Mouse (Mus musculus) left cerebral cortex, adult 8-10 months (tissue): ENCODE results near the gene Fbxo21. TPM values are rescaled to one million over a fixed set of nuclear protein-coding genes. Genes with fewer than 3 reads are reported as not detected.

Experiments used
- DNase-seq, 2 experiments: peaks; one replicate each; pipeline ENCODE4 v3.0.0; 2022; ENCODE audit warnings: low spot score in 2 of 2
- total RNA-seq, 4 experiments: library from RNA; stranded (reverse); gene quantifications; 2 replicates each; pipeline ENCODE4 v1.2.4; 2022

Gene Fbxo21
- total RNA-seq, 4 experiments from 2014 or later, result 115 to 125 (median 123) TPM

DNA sequence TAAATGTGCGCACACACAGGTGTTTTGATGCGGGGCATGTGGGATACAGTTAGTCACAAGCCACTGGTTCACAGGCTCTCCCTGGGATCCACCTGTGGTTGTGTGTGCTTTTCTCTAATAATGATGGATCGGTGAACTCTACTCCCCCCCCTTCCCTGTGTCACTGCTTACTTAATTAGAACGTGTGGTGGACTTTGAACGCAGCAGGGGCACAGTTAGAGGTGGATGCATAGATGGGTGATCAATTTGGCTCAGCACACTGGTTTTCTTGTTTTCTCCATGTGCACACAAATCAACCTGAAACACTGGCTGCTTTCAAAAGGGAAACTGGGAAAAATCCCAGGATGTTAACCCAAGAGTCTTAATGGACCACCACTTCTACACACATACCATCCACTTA, 2.6 kb downstream of the Fbxo21 start:
- no peak for DNase-seq

DNA sequence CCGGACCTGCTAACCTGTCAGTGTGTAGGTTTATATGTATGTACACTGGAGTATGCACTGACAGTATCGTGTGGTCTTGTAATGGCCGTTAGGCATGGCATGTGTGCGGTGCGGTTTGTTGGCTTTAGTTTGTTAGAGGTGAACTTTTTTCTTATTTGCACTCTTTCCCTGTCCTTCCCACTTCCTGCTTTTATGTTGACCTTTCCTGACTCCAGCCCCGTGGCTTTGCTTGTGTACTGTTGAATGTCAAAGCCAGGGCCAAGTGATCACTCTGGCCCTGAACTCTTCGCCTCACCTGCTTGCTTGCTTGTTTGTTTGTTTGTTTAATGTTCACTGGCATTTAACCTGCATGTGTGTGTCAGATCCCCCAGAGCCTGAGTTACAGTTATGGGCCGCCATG, 4.4 kb downstream of the Fbxo21 start:
- DNase-seq, result no peak

DNA sequence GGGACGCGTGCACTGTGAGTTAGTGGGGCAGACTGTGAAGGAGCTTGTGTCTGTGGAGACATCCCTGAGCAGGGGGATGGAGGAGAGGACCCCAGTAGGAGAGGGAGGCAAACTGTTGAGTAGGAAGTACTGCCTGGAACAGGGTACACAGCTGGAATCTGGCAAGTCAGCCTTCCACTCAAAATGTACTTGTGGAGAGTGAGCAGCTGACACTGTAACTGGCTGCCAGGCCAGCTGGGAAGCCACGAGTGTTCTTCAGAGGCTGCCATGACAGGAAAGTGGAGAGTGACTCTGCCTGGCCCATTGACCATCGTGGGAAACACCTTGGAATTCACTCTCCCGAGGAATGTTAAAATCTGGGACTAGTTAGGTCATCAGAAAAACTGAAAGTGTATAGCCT, 5.4 kb downstream of the Fbxo21 start:
- no peak for DNase-seq

DNA sequence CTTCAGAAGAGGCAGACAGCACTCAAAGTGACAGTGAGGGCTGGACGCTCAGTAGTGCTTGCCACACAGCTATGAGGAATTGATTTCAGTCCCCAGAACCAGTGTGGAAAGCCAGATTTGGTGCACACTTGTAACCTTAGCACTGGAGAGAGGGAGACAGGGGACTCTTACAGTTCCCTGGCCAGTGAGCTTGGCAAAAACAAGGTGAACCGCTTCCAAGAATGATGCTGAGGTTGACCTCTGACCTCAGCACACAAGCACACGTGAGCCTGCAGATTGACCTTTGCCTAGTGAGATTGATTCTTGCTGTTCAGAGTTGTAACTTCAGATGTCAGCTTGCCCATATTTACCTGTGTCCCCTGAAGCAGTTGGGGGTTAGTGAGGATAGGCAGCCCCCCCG, 9.8 kb downstream of the Fbxo21 start:
- no peak for DNase-seq

DNA sequence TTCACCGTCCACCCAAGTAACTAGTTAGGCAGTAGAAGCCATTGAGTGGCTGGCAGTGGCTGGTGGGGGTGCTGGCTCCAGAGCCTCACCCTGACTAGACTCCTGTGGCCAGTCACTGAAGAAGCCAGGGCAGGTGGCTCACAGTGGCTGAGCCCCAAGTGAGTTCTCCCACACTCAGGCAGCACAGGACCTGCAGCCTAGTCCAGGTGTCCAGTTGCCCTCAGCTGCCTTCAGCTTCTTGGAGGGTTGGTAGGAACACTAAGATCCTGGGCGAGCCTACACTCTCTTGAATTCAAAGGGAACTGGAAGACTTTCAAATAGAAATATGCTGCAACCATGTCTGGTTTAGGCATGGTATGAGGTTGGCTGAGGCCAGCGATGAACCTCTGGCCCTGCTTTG, 11.4 kb downstream of the Fbxo21 start:
- DNase-seq, result no peak

DNA sequence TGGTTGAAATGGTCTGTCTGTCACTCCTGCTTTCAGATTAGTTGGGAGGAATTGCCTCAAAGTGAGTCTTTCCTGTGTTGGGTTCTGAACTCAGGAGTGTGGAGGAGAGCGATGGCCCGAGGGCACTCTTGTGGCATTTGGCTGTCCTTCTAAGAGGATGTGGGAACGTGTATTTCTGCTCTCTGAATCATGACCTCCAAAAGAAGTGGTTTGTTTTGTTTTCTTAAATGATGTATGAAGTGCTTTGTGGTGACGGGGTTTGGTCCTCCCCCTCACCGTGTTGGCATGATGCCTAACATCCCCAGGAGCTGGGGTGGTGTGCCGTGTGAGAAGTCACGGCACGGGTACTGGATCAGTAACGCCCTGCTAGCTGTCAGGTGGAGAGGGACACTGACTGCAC, 11.8 kb downstream of the Fbxo21 start:
- DNase-seq, result no peak

DNA sequence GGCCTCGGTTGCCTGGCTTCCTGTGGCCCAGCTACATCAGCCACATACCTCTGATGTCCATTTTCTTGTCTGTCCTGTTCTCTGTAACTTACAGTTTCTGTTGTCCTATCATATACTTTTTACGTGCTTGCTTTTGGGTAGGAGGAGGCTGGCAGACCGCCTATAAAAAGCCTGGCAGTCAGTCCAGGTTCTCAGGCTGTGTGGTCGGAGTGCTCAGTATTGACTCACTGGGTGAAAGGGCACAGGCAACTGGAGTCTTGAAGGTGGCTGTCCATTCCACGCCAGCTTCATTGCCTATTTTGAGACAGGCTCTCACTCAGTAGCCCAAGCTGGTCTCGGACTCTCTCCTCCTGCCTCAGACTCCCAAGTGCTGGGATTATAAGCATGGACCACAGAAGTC, 13.2 kb downstream of the Fbxo21 start:
- DNase-seq, result no peak

DNA sequence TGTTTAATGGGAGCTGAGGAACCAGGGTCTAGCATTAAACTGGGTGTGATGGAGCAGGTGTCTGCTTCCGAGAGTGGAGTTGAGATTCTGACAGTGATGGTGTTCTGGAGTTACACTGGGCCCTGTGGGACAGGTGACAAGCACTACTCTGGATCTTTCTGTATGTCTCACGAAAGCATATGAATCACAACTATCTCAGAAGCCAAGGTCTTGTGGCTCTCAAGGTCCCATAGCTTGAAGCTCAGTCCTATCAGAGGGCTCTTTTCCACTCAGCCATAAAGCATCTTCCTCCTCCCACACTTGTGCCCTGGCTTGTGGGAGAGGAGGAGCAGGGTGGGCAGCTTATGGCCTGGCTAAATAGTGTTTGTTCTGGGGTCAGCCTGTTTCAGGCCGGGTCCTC, 14.4 kb downstream of the Fbxo21 start:
- DNase-seq, result no peak

DNA sequence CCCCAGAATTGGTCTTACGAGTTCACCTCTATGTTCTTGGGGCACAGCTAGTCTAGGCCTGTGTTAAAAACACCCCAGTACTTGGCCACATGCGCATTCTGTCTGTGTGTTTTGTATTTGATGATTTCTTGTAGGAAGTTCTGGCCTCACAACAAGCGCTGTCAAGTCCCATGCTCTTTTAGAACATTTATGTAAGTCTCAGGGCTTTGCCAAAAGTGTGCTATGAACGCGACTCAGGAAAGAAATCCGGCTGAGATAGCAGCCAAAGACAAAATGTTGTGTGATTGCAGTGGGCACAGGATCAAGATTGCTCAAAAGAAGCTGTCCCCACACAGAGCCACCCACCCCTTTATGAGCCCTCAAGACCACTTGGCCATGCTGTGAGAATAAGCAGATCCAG, 17.0 kb downstream of the Fbxo21 start:
- DNase-seq, result peak in 1 of 2 experiments; percentile 51

DNA sequence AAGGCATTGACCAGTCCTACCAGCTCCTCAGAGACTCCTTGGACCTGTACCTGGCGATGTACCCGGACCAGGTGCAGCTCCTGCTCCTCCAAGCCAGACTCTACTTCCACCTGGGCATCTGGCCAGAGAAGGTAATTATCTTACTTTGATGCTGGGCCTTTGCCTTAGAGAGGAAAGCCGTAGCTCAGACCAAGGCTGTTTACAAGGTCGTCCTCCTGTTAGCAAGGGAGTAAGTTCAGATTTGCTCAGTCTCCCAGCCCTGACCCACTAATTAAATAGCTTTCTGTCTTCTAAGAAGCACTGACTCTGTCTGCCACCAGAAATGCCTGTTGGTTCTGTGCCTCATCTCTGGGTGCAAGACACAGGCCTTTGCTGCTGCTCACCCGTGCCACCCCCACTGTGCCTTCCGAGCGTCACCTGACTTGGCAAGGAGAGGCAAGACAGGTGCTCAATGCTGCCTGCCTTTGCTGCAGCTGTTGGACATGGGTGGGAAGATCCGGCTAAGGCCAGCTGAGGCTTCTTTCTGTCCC, 18.9 kb downstream of the Fbxo21 start:
- DNase-seq, result no peak

DNA sequence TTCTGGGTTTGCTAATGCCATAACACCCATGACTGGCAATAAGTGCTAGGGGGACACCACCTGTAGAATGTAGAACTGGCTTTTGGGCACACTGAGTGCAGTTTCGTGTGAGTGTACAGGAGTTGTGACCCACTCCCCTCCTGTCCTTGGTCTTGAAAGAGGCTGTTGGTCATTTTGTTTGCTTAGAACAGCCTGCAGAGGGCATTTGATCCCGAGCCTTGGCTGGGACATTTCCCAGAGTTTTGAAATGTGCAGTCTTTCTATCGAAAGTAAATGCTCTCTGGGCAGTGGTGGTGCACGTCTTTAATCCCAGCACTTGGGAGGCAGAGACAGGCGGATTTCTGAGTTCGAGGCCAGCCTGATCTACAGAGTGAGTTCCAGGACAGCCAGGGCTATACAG, 19.4 kb downstream of the Fbxo21 start:
- no peak for DNase-seq

DNA sequence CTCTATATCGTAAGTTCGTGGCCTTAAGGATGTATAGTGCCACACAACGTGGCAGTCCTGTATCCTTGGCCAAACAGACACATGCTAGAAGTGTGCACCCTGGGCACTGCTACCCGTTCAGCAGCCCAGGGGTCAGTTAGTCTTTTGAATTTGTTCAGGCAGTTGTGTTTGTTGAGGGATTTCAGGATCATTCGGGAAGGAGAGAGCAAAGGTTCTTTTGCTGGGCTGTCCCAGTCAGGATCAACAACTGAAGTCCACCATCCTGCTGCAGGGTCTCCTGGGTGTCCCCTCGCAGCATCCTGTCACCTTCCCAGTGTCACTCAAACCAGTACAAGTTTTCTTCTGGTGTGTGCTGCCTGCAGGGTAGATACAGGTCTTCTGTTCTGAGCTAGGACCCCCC, 20.1 kb downstream of the Fbxo21 start:
- no peak for DNase-seq

DNA sequence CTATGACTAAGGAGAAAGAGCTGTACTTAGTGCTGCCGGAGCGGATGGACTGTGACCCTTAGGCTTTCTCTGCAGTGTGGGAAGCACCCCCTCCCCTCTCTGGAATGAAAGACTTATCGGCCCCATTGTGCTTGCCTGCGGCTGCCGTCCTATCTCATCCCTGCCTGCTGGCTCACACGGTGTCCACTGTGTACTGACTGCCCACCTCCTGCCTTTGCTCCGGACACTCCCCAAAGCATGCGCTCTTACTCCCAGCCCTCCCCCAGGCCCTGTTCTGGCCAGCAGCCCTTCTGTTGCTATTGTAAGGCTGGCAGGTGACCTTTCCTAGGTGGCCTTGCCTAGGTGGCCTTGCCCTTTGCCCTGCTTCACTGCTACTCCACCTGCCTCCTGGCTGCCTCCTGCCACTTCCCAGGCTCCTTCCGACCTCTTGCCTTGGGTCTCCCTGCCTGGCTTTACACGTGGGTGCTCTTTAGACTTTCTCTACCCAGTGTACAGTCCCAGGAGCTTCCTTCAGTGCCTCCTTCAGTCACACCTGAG, 21.0 kb downstream of the Fbxo21 start:
- DNase-seq, result no peak

DNA sequence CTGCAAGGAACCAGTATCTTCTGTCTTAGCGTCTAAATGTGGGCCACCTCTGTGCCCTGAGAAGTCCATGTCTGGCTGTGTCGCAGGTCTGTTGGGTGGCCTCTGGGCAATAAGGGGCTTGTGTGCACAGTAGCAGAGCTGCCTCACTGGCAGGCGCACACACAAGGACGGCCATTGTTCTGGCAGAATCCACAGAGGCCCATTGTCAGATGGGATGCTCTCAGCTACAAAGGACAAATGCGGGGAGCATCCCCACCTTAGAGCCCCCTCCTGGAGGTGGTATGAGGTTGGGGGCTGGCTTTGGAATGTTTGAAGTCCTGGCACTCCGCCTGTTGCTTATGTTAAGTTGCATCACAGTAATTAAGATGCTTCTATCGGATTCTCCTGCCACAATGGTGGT, 22.5 kb downstream of the Fbxo21 start:
- DNase-seq, result no peak

DNA sequence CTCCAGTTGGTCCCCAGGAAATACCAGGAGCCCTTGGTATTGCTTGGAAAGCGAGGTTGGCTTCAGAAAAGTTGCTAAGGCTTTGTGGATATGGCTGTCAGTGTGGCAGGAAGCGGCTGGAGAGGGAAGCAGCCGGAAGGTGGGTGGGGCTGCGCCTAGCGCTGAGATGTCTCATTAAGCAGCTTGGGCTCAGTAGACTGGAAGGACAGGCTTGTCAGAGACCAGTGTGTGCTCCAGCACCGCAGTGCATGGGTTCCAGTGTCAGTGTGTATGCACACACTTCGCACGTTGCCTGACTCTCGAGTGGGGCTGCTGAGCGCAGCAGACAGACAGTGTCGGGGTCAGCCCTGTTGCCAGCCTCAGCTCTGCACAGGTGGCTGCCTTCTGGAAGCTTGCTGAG, 23.1 kb downstream of the Fbxo21 start:
- peak in 1 of 2 experiments; percentile 64 for DNase-seq

DNA sequence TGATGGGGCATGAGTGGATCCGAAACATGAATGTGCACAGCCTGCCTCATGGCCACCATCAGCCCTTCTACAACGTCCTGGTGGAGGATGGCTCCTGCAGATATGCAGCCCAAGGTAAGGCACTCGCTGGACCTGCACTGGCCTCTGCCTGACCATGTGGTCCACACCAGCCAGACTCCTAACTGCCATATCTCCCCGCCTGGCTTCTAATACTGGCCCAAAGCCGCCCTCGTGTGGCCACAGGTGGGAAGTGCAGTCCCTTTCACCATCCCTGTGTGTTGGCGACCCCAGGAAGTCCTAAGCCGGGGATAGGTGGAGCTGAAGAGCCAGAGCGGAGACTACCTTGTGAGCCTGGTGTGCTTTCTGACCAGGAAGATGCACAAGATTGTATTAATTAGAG, 25.5 kb downstream of the Fbxo21 start:
- DNase-seq, result peak in 1 of 2 experiments; percentile 71

DNA sequence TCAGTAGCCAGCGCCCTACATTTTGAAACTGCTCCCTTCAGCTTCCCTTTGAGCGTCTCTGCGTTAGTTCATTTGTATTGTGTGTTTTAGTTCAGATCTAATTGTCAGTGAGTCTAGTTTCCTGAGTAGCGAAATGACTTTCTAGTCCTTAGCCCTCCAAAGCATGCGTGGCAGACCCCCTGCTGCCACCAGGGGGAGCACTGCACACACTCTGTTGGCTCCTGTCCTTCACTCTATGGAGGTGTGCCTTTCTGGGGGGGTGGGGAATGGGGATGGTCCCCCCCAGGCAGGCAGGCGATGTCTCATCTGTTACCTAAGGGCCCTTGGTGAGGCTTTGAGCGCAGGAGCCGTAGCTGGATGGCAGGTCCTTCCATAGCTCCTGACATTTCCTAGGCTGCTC, 28.1 kb downstream of the Fbxo21 start:
- no peak for DNase-seq

DNA sequence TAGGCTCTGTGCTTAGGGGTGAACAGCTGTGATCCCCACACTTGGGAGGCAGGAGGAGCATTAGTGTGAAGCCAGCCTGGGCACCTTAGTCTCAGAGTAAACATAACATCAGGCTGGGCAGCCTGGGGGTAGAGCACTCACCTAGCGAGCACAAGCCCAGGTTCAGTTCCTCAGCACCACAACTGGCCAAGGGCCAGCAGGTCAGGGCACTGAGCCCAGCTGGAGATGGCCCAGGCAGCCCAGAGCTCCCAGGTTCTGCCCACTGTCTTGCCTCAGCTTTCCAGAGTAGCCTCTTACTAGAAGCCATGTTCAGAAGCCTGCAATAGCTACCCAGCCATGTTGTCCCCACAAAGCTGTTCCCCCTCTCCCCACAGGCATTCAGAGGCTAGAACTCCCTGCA, 29.2 kb downstream of the Fbxo21 start:
- DNase-seq, result no peak

DNA sequence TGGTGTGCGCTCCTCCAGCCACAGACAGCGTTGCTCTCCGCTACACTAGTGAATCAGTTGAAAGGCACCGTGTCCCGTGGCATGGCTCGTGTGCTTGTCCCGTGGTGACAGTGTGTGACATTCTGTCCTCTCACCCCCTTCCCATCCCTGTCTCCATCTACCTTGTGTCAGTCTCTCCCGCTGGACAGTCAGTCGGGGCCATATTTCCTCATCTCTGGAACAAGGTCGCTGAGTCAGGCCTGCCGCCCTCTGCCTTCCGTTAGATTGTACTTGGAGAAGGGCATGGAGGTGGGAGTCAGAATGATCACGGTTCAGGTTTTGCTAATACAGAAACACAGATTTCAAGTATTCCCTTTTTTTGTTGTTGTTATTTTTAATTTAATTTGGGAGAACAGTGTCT, 31.8 kb downstream of the Fbxo21 start:
- no peak for DNase-seq

DNA sequence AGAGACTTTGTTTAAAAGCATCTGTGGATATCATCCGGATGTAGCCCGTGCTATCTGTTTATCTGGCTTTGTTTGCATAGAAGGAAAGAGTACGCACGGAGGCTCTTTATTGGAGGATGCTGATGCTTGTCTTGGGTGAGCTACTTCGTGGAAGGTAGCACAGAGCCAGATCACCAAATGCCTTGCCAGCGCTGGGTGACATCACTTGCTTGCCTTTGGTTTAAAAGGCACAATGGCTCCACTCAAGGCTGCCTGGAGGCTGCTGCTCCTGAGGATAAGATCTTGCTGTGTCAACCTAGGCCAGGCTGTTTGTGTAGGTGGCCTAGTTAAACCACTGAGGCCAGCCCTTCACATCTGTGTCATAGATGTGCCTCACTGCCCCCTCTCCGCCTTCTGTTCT, 34.3 kb downstream of the Fbxo21 start:
- peak in 1 of 2 experiments; percentile 13 for DNase-seq

DNA sequence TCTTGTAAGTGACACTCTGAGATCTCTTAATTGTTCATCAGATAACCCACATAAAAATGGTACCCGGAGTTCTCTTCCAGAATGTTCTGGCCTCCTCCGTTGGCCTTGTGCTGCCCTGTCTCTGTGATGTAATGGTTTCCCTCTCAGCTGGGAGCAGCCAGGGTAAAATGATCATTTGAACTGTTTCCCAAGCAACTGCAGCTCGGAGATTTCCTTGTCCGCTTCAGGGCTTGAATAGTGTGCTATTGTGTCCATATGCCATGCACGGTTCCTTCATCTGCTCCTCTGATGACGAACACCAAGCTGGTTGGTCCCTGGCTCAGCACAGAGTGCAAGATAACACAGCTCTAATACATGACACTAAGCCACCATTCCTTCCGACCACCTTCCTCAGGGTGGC, 35.3 kb downstream of the Fbxo21 start:
- DNase-seq, result no peak

DNA sequence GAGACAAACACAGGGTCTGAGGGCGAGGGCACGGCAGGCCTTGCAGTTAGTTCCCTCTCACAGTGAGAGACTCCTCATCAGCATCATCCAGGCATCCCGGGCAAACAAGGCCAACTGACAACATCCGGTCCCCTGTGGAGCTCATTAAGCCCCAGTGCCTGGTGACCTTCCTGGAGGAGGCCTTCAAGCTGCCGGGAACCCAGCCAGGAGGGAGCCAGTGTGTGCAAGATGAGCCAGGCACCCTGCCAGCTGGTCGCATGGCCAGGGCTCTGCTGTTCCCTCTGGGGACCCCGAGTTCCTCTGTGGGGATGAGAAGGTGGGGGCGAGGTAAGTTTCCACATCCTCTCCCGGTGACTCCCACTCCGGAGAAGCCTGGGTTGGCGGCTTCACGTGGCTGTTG, 38.5 kb downstream of the Fbxo21 start:
- peak in 1 of 2 experiments; percentile 54 for DNase-seq

DNA sequence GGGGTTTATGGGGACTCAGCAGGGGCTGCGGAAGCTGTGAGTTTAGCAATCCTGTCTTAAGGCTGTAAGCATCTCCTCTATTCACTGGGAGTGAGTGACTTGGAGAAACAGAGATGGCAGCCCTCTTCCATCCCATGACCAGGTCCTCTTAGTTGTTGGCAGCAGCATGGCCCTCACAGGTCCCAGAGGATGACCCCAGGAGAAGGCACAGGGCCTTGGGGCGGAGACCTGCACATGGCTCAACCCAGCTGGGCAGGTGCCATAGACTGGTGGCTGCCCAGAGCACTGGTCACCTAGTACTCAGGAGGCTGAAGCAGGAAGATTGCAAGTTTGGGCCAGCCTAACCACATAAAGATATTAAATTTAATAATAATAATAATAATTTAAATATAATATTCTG, 39.1 kb downstream of the Fbxo21 start:
- no peak for DNase-seq

DNA sequence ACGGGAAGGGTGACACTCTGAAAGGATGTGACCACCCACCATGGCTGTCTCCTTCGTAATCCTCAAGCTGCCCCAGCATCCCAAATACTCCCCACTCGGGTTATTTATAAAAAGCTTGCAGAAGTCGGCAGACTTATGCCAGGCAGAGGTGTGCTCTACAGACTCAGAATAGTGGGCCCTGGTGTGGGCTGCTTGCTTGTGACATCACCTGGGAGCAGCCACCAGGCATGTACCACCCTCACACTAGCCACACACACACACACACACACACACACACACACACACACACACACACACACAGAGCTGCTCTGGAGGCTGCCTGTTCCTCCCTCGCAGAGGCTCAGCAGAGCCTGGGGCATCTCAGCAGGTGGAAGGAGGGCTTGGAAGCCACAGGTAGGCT, 41.0 kb downstream of the Fbxo21 start:
- peak in 1 of 2 experiments; percentile 69 for DNase-seq
